Mouse (Mus musculus) liver, embryonic 12.5 days (tissue): ENCODE data around the gene Prex1. TPM values are rescaled to one million over a fixed set of nuclear protein-coding genes. Genes with fewer than 3 reads are reported as not detected.
"Not testable (repeated sequence)": the region's sequence is repeated elsewhere in the genome, so short reads cannot be mapped to it uniquely, and the experiment has no call there.

Experiments
- ATAC-seq: fragments of 200-750 bp; cut with Nextera tagmentation; 2 replicates; pipeline ENCODE4 v1.8.0; 2017; ENCODE audit warnings: moderate number of reproducible peaks, mild to moderate bottlenecking, moderate library complexity
- H3K27ac ChIP-seq: fragments of 300-500 bp; sonication (generic); 2 replicates; pipeline ENCODE4 v1.5.1; 2016; ENCODE audit warnings: mild to moderate bottlenecking
- H3K27me3 ChIP-seq: fragments of 300-500 bp; sonication (generic); replicated peaks from 2 replicates; pipeline ENCODE4 v1.6.1; 2016; ENCODE audit warnings: mild to moderate bottlenecking, moderate library complexity
- H3K36me3 ChIP-seq: fragments of 300-500 bp; sonication (generic); 2 replicates; pipeline ENCODE4 v1.6.1; 2016; ENCODE audit warnings: mild to moderate bottlenecking, moderate library complexity
- H3K4me1 ChIP-seq: fragments of 300-500 bp; sonication (generic); 2 replicates; pipeline ENCODE4 v1.6.1; 2016
- H3K4me2 ChIP-seq: fragments of 300-500 bp; sonication (generic); 2 replicates; pipeline ENCODE4 v1.6.1; 2016; ENCODE audit warnings: mild to moderate bottlenecking, moderate library complexity
- H3K4me3 ChIP-seq: fragments of 300-500 bp; sonication (generic); 2 replicates; pipeline ENCODE4 v1.5.1; 2016; ENCODE audit warnings: mild to moderate bottlenecking, moderate library complexity
- H3K9ac ChIP-seq: fragments of 300-500 bp; sonication (generic); 2 replicates; pipeline ENCODE4 v1.6.1; 2016; ENCODE audit warnings: mild to moderate bottlenecking, moderate library complexity
- H3K9me3 ChIP-seq: fragments of 300-500 bp; sonication (generic); replicated peaks from 2 replicates; pipeline ENCODE4 v1.6.1; 2016; ENCODE audit warnings: mild to moderate bottlenecking, moderate library complexity
- WGBS: fragments of 180-500 bp; shearing (Covaris S2); methylation state at CpG from one replicate; pipeline ENCODE4 v1.1.7; 2016; ENCODE audit not compliant: insufficient replicate concordance; 5-methylcytosine and 5-hydroxymethylcytosine counted together
- polyA plus RNA-seq: library from polyadenylated mRNA; unstranded; fragments of >200 nt; fragmentation: Nextera tagmentation; extraction: Ambion mirVana; gene quantifications from 2 replicates; pipeline ENCODE4 v1.2.1, GENCODE M21; 2016

Prex1 gene
- polyA plus RNA-seq, 1 experiment from 2014 or later = 17.5 TPM

- no peaks in the 10 kb centered on the region for H3K27me3 ChIP-seq
- no peaks in the 10 kb centered on the region for H3K4me1 ChIP-seq
- H3K4me2 ChIP-seq = no peak overlapping the region
- H3K9me3 ChIP-seq = no peaks in the 10 kb centered on the region
- H3K4me3 ChIP-seq = no peak overlapping the region
- H3K36me3 ChIP-seq = no peaks in the 10 kb centered on the region
- 45% methylated on average over 11 of the region's 11 CpGs for WGBS
- H3K9ac ChIP-seq = no peak overlapping the region
- no peak overlapping the region for H3K27ac ChIP-seq
- no peak for ATAC-seq
Observed at GRCm38 (mm10) chr2:166541112-166541928, 172.3 kb downstream of the Prex1 start.

- no peak overlapping the region for H3K4me2 ChIP-seq
- H3K4me3 ChIP-seq = no peak overlapping the region
- H3K9ac ChIP-seq = no peak overlapping the region
- H3K9me3 ChIP-seq = no peaks in the 10 kb centered on the region
- H3K27me3 ChIP-seq = no peaks in the 10 kb centered on the region
- H3K27ac ChIP-seq = no peak overlapping the region
- H3K36me3 ChIP-seq = no peaks in the 10 kb centered on the region
- no peak for ATAC-seq
- WGBS = 28% methylated on average over 1 of the region's 1 CpGs
- no peaks in the 10 kb centered on the region for H3K4me1 ChIP-seq
Observed at GRCm38 (mm10) chr2:166540216-166540615, 173.4 kb downstream of the Prex1 start.

- Histone ChIP-seq H3K4me1 (no peaks in the 10 kb centered on the region), H3K27me3 (no peaks in the 10 kb centered on the region), H3K4me2 (no peak overlapping the region), H3K9ac (no peak overlapping the region), H3K27ac (no peak overlapping the region), H3K9me3 (0 out of 2 replicates have a peak, but pooled peaks cover 3% of the 10 kb centered on the region), H3K36me3 (no peaks in the 10 kb centered on the region), H3K4me3 (no peak overlapping the region)
- no peak for ATAC-seq
- WGBS = 79% methylated on average over 3 of the region's 3 CpGs
Observed at GRCm38 (mm10) chr2:166536896-166537295, 176.7 kb downstream of the Prex1 start.

- Histone ChIP-seq H3K4me3 (no peak overlapping the region), H3K27me3 (no peaks in the 10 kb centered on the region), H3K4me2 (no peak overlapping the region), H3K9ac (no peak overlapping the region), H3K4me1 (no peaks in the 10 kb centered on the region), H3K27ac (no peak overlapping the region), H3K9me3 (peaks cover 3% of the 10 kb centered on the region; the same call in 1 of the 2 replicates), H3K36me3 (no peaks in the 10 kb centered on the region)
- ATAC-seq = no peak
- WGBS = 81% methylated on average over 11 of the region's 11 CpGs
Observed at GRCm38 (mm10) chr2:166535519-166535918, 178.1 kb downstream of the Prex1 start.

GRCm38 (mm10) chr2:166526204-166526603 lies 187.4 kb downstream of the Prex1 start:
- ATAC-seq = no peak
- Histone ChIP-seq H3K36me3 (no peaks in the 10 kb centered on the region), H3K4me1 (no peaks in the 10 kb centered on the region)

GRCm38 (mm10) chr2:166523156-166523890 lies 190.3 kb downstream of the Prex1 start:
- Histone ChIP-seq H3K9me3 (no peaks in the 10 kb centered on the region), H3K4me1 (no peaks in the 10 kb centered on the region), H3K27ac (no peak overlapping the region), H3K27me3 (peaks cover 12% of the 10 kb centered on the region; the same call in 1 of the 2 replicates), H3K9ac (no peak overlapping the region), H3K4me3 (no peak overlapping the region), H3K36me3 (no peaks in the 10 kb centered on the region), H3K4me2 (no peak overlapping the region)
- ATAC-seq = no peak
- WGBS = 65% methylated on average over 10 of the region's 10 CpGs

More at GRCm38 (mm10) chr2:166526204-166526603, 187.4 kb downstream of the Prex1 start:
- no peak overlapping the region for H3K9ac ChIP-seq
- peaks cover 5% of the 10 kb centered on the region; the same call in 1 of the 2 replicates for H3K9me3 ChIP-seq
- no peak overlapping the region for H3K4me3 ChIP-seq
- H3K4me2 ChIP-seq = no peak overlapping the region
- no peaks in the 10 kb centered on the region; the same call in 1 of the 2 replicates for H3K27me3 ChIP-seq
- no peak overlapping the region for H3K27ac ChIP-seq
- WGBS = 62% methylated on average over 9 of the region's 9 CpGs

GRCm38 (mm10) chr2:166522612-166523120 lies 191.0 kb downstream of the Prex1 start:
- no peaks in the 10 kb centered on the region for H3K4me1 ChIP-seq
- H3K9ac ChIP-seq = no peak overlapping the region
- WGBS = 71% methylated on average over 15 of the region's 15 CpGs
- no peaks in the 10 kb centered on the region for H3K36me3 ChIP-seq
- H3K27me3 ChIP-seq = peaks cover 15% of the 10 kb centered on the region; the same call in 1 of the 2 replicates
- no peak overlapping the region for H3K4me2 ChIP-seq
- H3K9me3 ChIP-seq = no peaks in the 10 kb centered on the region
- ATAC-seq = no peak
- H3K27ac ChIP-seq = no peak overlapping the region
- no peak overlapping the region for H3K4me3 ChIP-seq

- Histone ChIP-seq H3K4me1 (no peaks in the 10 kb centered on the region), H3K4me2 (no peak overlapping the region)
Observed at GRCm38 (mm10) chr2:166521878-166522611, 191.6 kb downstream of the Prex1 start.

GRCm38 (mm10) chr2:166521461-166521860 lies 192.2 kb downstream of the Prex1 start:
- ATAC-seq = no peak
- 72% methylated on average over 5 of the region's 5 CpGs for WGBS
- Histone ChIP-seq H3K9ac (no peak overlapping the region), H3K4me2 (no peak overlapping the region), H3K4me3 (no peak overlapping the region), H3K27ac (no peak overlapping the region), H3K9me3 (no peaks in the 10 kb centered on the region), H3K36me3 (no peaks in the 10 kb centered on the region), H3K4me1 (no peaks in the 10 kb centered on the region), H3K27me3 (peaks cover 15% of the 10 kb centered on the region; the same call in 1 of the 2 replicates)

More at GRCm38 (mm10) chr2:166521878-166522611, 191.6 kb downstream of the Prex1 start:
- Histone ChIP-seq H3K27ac (no peak overlapping the region), H3K9ac (no peak overlapping the region), H3K27me3 (peaks cover 15% of the 10 kb centered on the region; the same call in 1 of the 2 replicates), H3K9me3 (no peaks in the 10 kb centered on the region), H3K4me3 (no peak overlapping the region), H3K36me3 (no peaks in the 10 kb centered on the region)
- WGBS = 43% methylated on average over 16 of the region's 16 CpGs
- ATAC-seq = no peak

GRCm38 (mm10) chr2:166520536-166520935 lies 193.1 kb downstream of the Prex1 start:
- peaks cover 15% of the 10 kb centered on the region; the same call in 1 of the 2 replicates for H3K27me3 ChIP-seq
- no peak overlapping the region for H3K27ac ChIP-seq
- H3K36me3 ChIP-seq = no peaks in the 10 kb centered on the region
- no peak for ATAC-seq
- 72% methylated on average over 12 of the region's 12 CpGs for WGBS
- H3K9ac ChIP-seq = no peak overlapping the region
- H3K4me2 ChIP-seq = no peak overlapping the region
- H3K9me3 ChIP-seq = no peaks in the 10 kb centered on the region
- H3K4me1 ChIP-seq = no peaks in the 10 kb centered on the region
- H3K4me3 ChIP-seq = no peak overlapping the region

GRCm38 (mm10) chr2:166517392-166518174 lies 196.0 kb downstream of the Prex1 start:
- not testable (repeated sequence) for H3K36me3 ChIP-seq, H3K9me3 ChIP-seq, H3K9ac ChIP-seq, H3K4me1 ChIP-seq, H3K4me2 ChIP-seq, H3K27ac ChIP-seq, H3K4me3 ChIP-seq, ATAC-seq
- 33% methylated on average over 14 of the region's 17 CpGs for WGBS
- H3K27me3 ChIP-seq = peaks cover 15% of the 10 kb centered on the region; the same call in 1 of the 2 replicates
